26 mouse cellular contexts compared by ENCODE assay signal in the genomic region with DNA sequence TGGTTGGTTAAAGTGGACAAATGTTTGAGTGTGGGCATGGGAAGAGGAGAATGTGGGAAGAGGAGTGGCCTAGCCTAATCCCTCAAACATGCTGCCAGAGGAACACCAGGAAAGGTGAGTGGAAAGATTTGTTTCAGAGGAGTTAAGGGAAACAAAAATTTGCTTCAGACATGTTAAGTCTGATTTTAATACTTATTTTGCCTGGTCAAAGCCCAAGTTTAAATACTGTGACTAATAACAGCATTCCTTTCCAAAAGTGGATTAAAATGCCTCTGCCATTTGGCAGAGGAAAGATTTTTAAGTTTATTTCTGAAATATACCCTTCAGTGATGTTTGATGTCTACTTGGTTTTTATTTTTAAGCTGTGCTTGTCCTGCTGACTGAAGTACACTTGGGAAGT.
"Had no signal": no experiment of that assay in that cellular context is flagged by ENCODE, and none has a peak within 500 bp of the region (broad histone marks: within the 10 kb centered on the region; RNA-seq: fewer than 3 reads in every experiment).

No protein-coding gene starts in this region.

- H3K4me1 ChIP-seq: heart, embryonic 13.5 days; heart, embryonic 15.5 days; hindbrain, embryonic 13.5 days; hindbrain, embryonic 15.5 days; limb, embryonic 12.5 days; liver, embryonic 13.5 days; liver, embryonic 15.5 days had no signal

- H3K9me3 ChIP-seq: heart, embryonic 13.5 days; heart, embryonic 15.5 days; hindbrain, embryonic 13.5 days; hindbrain, embryonic 15.5 days; limb, embryonic 12.5 days; liver, embryonic 13.5 days; liver, embryonic 15.5 days had no signal

- DNase-seq: gastrocnemius, postnatal 14 days; gastrocnemius, postnatal 36 days; heart, adult 2 months; heart, postnatal 14 days; heart, postnatal 36 days; kidney, adult 11 months; kidney, adult 2 months; kidney, postnatal 10 days; kidney, postnatal 25 days; kidney, postnatal 4 days; layer of hippocampus, adult 9-11 months; layer of hippocampus, postnatal 36 days; left cerebral cortex, postnatal 4 days; liver; liver, embryonic 13.5 days had no signal

- H3K36me3 ChIP-seq: heart, embryonic 13.5 days; heart, embryonic 15.5 days; hindbrain, embryonic 13.5 days; hindbrain, embryonic 15.5 days; limb, embryonic 12.5 days; liver, embryonic 13.5 days; liver, embryonic 15.5 days had no signal

- H3K4me2 ChIP-seq: heart, embryonic 11.5 days; heart, embryonic 13.5 days; heart, embryonic 15.5 days; hindbrain, embryonic 13.5 days; hindbrain, embryonic 15.5 days; limb, embryonic 12.5 days; liver, embryonic 11.5 days; liver, embryonic 13.5 days; liver, embryonic 15.5 days had no signal

- H3K27ac ChIP-seq: heart, adult 2 months; heart, embryonic 13.5 days; heart, embryonic 15.5 days; hindbrain, embryonic 13.5 days; hindbrain, embryonic 15.5 days; hindbrain, postnatal 0 days; layer of hippocampus, adult 2 months; limb, embryonic 12.5 days; liver, embryonic 13.5 days; liver, embryonic 15.5 days had no signal

- ATAC-seq: hindbrain, postnatal 0 days; intestine, embryonic 16.5 days had no signal

- H3K4me3 ChIP-seq: heart, adult 2 months; heart, embryonic 13.5 days; heart, embryonic 15.5 days; hindbrain, embryonic 13.5 days; hindbrain, embryonic 15.5 days; layer of hippocampus, adult 2 months; limb, embryonic 12.5 days; liver, embryonic 13.5 days; liver, embryonic 15.5 days had no signal

- H3K9ac ChIP-seq: heart, embryonic 13.5 days; heart, embryonic 15.5 days; hindbrain, embryonic 13.5 days; hindbrain, embryonic 15.5 days; limb, embryonic 12.5 days; liver, embryonic 13.5 days; liver, embryonic 15.5 days had no signal

- H3K27me3 ChIP-seq: heart, embryonic 13.5 days; heart, embryonic 15.5 days; hindbrain, embryonic 13.5 days; hindbrain, embryonic 15.5 days; limb, embryonic 12.5 days; liver, embryonic 13.5 days; liver, embryonic 15.5 days had no signal
